Mouse (Mus musculus) stomach, embryonic 16.5 days (tissue): Measurements from ENCODE around the gene Ctnnd1. TPM values are rescaled to one million over a fixed set of nuclear protein-coding genes. Genes with fewer than 3 reads are reported as not detected.
A peak's percentile ranks its signal among the peaks of the same experiment; 100 is the strongest.

ENCODE experiments used
- ATAC-seq: fragments of 200-750 bp; cut with Nextera tagmentation; 2 replicates; pipeline ENCODE4 v1.8.0; 2017; ENCODE audit warnings: moderate number of reproducible peaks, moderate TSS enrichment; ENCODE audit not compliant: insufficient read depth, low FRiP score
- H3K27ac ChIP-seq: fragments of 300-500 bp; sonication (generic); 2 replicates; pipeline ENCODE4 v1.5.1; 2014; ENCODE audit warnings: low read length
- H3K27me3 ChIP-seq: fragments of 300-500 bp; sonication (generic); 2 replicates; pipeline ENCODE4 v1.6.1; 2014; ENCODE audit warnings: low read length, control low read depth, mixed read lengths; ENCODE audit not compliant: control insufficient read depth, insufficient read depth
- H3K36me3 ChIP-seq: fragments of 300-500 bp; sonication (generic); 2 replicates; pipeline ENCODE4 v1.6.1; 2014; ENCODE audit warnings: low read length; ENCODE audit not compliant: control insufficient read depth, insufficient read depth
- H3K4me1 ChIP-seq: fragments of 300-500 bp; sonication (generic); 2 replicates; pipeline ENCODE4 v1.6.1; 2014; ENCODE audit warnings: low read length, control low read depth, mixed read lengths; ENCODE audit not compliant: control insufficient read depth, insufficient read depth
- H3K4me2 ChIP-seq: fragments of 300-500 bp; sonication (generic); 2 replicates; pipeline ENCODE4 v1.6.1; 2014; ENCODE audit warnings: low read depth, low read length, mixed read lengths
- H3K4me3 ChIP-seq: fragments of 300-500 bp; sonication (generic); replicated peaks from 2 replicates; pipeline ENCODE4 v1.5.1; 2014; ENCODE audit warnings: mild to moderate bottlenecking, low read length
- H3K9ac ChIP-seq: fragments of 300-500 bp; sonication (generic); 2 replicates; pipeline ENCODE4 v1.6.1; 2014; ENCODE audit warnings: low read length
- H3K9me3 ChIP-seq: fragments of 300-500 bp; sonication (generic); replicated peaks from 2 replicates; pipeline ENCODE4 v1.6.1; 2016; ENCODE audit warnings: low read length, control low read depth; ENCODE audit not compliant: control insufficient read depth
- WGBS: fragments of 180-500 bp; shearing (Covaris S2); extraction: QIAGEN DNeasy Blood & Tissue Kit; methylation state at CpG from one replicate; pipeline ENCODE4 v1.1.7; 2014; 5-methylcytosine and 5-hydroxymethylcytosine counted together
- polyA plus RNA-seq: library from polyadenylated mRNA; unstranded; fragments of >200 nt; fragmentation: Nextera tagmentation; extraction: Ambion mirVana; gene quantifications from 2 replicates; pipeline ENCODE4 v1.2.1, GENCODE M21; 2015

Gene Ctnnd1
- polyA plus RNA-seq: 75.7 and 84.4 TPM in 2 replicates

DNA sequence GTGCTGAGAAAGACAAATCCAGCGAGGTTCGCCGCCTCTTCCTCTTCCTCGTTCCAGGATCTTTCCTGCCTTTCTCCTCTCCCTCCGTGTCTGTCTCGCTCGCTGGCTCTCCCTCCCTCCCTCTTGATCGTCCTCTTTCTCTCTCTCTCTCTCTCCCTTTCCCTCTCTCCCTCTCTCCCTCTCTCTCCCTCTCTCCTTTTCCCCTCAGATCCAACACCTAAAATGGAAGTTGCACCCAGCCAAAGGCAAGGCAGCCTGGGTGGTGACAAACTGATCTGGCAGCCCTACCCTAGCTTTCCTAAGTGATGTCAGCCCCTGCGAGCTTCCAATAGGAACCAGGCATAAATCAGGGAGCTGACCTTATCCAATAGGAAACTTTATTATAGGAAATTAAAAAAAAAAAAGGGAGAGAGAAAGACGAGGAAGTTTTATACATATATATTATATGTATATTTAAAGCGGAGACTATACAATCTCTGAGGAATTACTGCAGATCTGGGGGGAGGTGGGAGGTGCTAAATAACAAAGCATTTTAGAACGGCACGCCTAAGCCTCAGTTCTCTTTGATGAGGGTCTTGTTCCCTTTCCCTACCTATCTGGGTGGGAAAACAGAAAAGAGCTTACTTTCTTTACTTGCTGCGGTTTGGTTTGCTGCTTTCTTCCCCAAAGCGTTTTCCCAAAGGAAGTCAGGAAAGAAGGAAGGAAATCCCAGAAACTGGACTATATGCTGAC is at the start of gene Ctnnd1:
Ctnnd1 (minus strand) TSS at position 302 of the 732 bp plus-strand sequence.
- Histone ChIP-seq H3K9ac (peak within 1 kb of the TSS; percentile 90), H3K4me1 (peaks cover 15% of the 10 kb centered on the region), H3K4me2 (peak within 1 kb of the TSS; percentile 72), H3K36me3 (no peaks in the 10 kb centered on the region), H3K9me3 (no peaks in the 10 kb centered on the region), H3K4me3 (peak within 1 kb of the TSS; percentile 78), H3K27me3 (no peaks in the 10 kb centered on the region), H3K27ac (peak within 1 kb of the TSS; percentile 99)
- 0% methylated on average over 15 of the region's 15 CpGs for WGBS
- ATAC-seq: peak; percentile 99

DNA sequence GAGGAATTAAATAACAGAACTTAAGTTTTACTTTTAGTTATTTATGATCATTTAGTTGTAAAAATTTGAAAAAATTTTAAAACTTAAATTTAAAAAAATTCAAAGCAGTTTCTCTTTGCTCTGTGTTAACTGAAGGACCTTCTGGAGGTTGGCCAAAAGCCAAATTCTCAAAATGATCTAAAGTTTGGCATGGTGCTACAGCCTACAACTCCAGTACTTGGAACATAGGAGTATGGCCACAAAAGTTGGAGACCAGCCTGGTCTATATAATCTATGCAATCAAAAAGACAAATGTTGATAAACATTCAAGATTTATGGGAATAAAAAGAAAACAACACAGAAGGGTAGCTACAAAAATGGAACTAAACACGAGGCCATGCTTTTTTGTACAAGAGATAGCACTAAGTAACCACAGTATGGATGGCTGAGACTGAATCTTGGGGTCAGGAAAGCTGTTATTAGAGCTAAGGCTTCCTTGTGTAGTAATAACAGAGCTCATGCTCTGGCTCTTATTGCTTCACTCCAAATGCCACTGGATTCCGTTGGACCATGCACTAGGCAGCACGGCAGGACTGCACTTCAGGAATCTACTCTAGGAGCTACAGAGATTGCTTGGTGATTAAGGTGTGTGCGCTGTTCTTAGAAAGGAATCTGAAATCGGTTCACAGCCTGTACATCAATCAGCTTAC is 44.6 kb upstream of the Ctnnd1 start:
- H3K9me3 ChIP-seq: no peaks in the 10 kb centered on the region
- H3K4me1 ChIP-seq: no peaks in the 10 kb centered on the region
- H3K27me3 ChIP-seq: no peaks in the 10 kb centered on the region
- no peak overlapping the region for H3K27ac ChIP-seq
- no peak overlapping the region for H3K4me2 ChIP-seq
- H3K36me3 ChIP-seq: peaks cover 9% of the 10 kb centered on the region
- peak; percentile 77; the same call in 1 of the 2 replicates for ATAC-seq
- H3K9ac ChIP-seq: no peak overlapping the region
- 69% methylated on average over 5 of the region's 5 CpGs for WGBS
- H3K4me3 ChIP-seq: no peak overlapping the region

- Histone ChIP-seq H3K36me3 (peaks cover 40% of the 10 kb centered on the region), H3K4me2 (no peak overlapping the region), H3K9me3 (no peaks in the 10 kb centered on the region), H3K4me3 (no peak overlapping the region), H3K27me3 (no peaks in the 10 kb centered on the region), H3K27ac (no peak overlapping the region), H3K4me1 (no peaks in the 10 kb centered on the region), H3K9ac (no peak overlapping the region)
- no peak for ATAC-seq
- 88% methylated on average over 12 of the region's 12 CpGs for WGBS
Measured at GRCm38 (mm10) chr2:84690050-84690449, 39.5 kb upstream of the Ctnnd1 start.

- Histone ChIP-seq H3K4me3 (no peak overlapping the region), H3K9me3 (no peaks in the 10 kb centered on the region), H3K4me1 (no peaks in the 10 kb centered on the region), H3K4me2 (no peak overlapping the region), H3K9ac (no peak overlapping the region), H3K27me3 (no peaks in the 10 kb centered on the region), H3K27ac (no peak overlapping the region), H3K36me3 (peaks cover 40% of the 10 kb centered on the region)
- 80% methylated on average over 2 of the region's 2 CpGs for WGBS
- no peak for ATAC-seq
Measured at GRCm38 (mm10) chr2:84688080-84688844, 37.7 kb upstream of the Ctnnd1 start.

DNA sequence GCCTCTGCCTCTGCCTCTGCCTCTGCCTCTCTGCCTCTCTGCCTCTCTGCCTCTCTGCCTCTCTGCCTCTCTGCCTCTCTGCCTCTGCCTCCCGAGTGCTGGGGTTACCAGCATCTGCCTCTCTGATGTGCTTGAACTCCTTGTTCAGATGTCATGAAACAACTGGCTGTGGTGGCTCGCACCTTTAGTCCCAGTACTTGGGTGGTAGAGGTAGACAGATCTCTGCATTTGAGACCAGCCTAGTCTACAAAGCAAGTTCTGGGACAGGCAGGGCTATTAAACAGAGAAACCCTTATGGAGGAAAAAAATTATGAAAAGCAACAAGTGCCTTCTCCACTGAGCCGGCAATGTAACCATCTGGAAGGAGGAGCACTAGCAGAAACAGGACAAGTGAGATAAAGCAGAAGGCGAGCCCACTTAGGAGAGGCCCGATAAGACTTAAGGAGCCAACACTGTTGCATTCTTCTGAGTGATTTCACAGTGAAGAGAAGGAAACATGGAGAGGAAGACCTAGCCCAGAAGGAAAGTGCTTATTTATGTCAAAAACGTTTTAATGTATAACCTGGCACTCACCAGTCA is 32.1 kb upstream of the Ctnnd1 start:
- Histone ChIP-seq H3K27ac (no peak overlapping the region), H3K9ac (no peak overlapping the region), H3K27me3 (no peaks in the 10 kb centered on the region), H3K4me2 (no peak overlapping the region), H3K36me3 (peaks cover 15% of the 10 kb centered on the region; the same call in 1 of the 2 replicates), H3K4me3 (no peak overlapping the region), H3K9me3 (no peaks in the 10 kb centered on the region), H3K4me1 (peaks cover 6% of the 10 kb centered on the region)
- ATAC-seq: no peak
- WGBS: 67% methylated on average over 6 of the region's 6 CpGs

- Histone ChIP-seq H3K27ac (peak within 1 kb of the TSS; percentile 82), H3K27me3 (no peaks in the 10 kb centered on the region), H3K4me2 (peak within 1 kb of the TSS; percentile 95), H3K36me3 (peaks cover 6% of the 10 kb centered on the region; the same call in 1 of the 2 replicates), H3K4me1 (peaks cover 14% of the 10 kb centered on the region), H3K9ac (peak within 1 kb of the TSS; percentile 95), H3K9me3 (no peaks in the 10 kb centered on the region), H3K4me3 (peak within 1 kb of the TSS; percentile 100)
- 13% methylated on average over 8 of the region's 8 CpGs for WGBS
- ATAC-seq: no peak
Measured at GRCm38 (mm10) chr2:84679016-84679415, 28.5 kb upstream of the Ctnnd1 start, which contains the start of gene Tmx2. Tmx2 (minus strand) TSS chr2:84679140.

DNA sequence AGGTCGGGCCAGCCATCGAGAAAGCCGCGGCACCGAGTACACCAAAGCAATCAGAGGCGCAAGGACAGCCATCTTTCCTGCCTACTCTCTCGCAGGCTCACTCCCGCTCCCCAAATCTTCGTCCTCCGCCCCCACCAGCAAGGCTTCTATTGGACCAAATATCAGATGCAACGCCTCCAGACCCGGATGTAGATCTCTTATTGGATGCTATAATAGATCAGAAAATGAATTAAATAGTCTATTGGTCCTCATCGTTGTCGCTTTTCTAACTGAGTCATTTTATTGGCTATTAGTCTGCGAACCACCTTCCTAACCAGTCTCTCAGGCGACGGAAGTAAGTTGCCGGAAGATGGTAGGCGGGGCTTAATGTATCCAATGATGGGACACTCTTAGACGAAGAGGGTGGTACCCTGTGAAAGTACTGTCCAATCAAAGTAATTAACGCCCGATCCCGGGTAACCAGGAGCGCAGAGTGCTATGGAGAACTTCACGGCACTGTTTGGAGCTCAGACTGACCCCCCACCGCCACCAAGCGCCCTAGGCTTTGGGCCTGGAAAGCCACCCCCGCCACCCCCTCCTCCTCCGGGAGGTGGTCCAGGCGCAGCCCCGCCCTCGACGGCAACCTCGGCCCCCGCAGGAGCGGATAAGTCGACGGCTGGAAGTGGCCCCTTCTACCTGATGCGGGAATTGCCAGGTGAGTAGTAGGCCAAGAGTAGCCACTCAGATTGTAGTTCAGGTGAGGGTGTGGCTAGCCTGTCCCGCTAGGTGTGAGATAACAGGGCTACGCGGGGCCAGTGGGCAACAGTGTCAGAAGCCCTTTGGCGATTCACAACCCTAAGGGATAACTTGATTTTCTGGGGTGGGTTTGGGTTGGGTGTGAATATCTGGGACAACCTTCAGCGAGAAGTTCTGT is 27.7 kb upstream of the Ctnnd1 start, which contains the start of the genes Gm28635 and Med19:
Gm28635 (minus strand) TSS at position 74 of the 913 bp plus-strand sequence.
Med19 (plus strand) TSS at position 435 of the 913 bp plus-strand sequence.
- Histone ChIP-seq H3K4me1 (peaks cover 14% of the 10 kb centered on the region), H3K4me2 (peak within 1 kb of the TSS; percentile 95), H3K9ac (peak within 1 kb of the TSS; percentile 95), H3K4me3 (peak within 1 kb of the TSS; percentile 100), H3K27me3 (no peaks in the 10 kb centered on the region), H3K27ac (peak within 1 kb of the TSS; percentile 82), H3K9me3 (no peaks in the 10 kb centered on the region), H3K36me3 (peaks cover 6% of the 10 kb centered on the region; the same call in 1 of the 2 replicates)
- ATAC-seq: peak; percentile 100
- under 1% methylated on average over 44 of the region's 44 CpGs for WGBS
